Mouse (Mus musculus): Measurements from ENCODE around the gene Slc29a4.

Gene Slc29a4

GRCm38 (mm10) chr5:142692248-142692647, at the start of gene Slc29a4:
TSS of gene Slc29a4 (plus strand) at chr5:142692512.
- DNase-seq (ENCODE audit: low read depth, low spot score), result no peak

GRCm38 (mm10) chr5:142648162-142648561, 44.1 kb upstream of the Slc29a4 start:
- no peak for DNase-seq (ENCODE audit: low read depth, low spot score)

- no peak for DNase-seq (ENCODE audit: low read depth, low spot score)
These were observed 42.8 kb upstream of the Slc29a4 start for GRCm38 (mm10) chr5:142649460-142650050.

GRCm38 (mm10) chr5:142650390-142650789, 41.9 kb upstream of the Slc29a4 start:
- DNase-seq (ENCODE audit: low read depth, low spot score), result no peak

- DNase-seq (ENCODE audit: low read depth, low spot score), result no peak
These were observed 41.4 kb upstream of the Slc29a4 start for GRCm38 (mm10) chr5:142650794-142651497.

- no peak for DNase-seq (ENCODE audit: low read depth, low spot score)
These were observed 40.0 kb upstream of the Slc29a4 start for GRCm38 (mm10) chr5:142652266-142652665.

GRCm38 (mm10) chr5:142660656-142661434, 31.5 kb upstream of the Slc29a4 start:
- DNase-seq (ENCODE audit: low read depth, low spot score), result no peak

- DNase-seq (ENCODE audit: low read depth, low spot score), result peak; percentile 89
These were observed 24.4 kb upstream of the Slc29a4 start for GRCm38 (mm10) chr5:142667921-142668320.

GRCm38 (mm10) chr5:142668556-142669263, 23.6 kb upstream of the Slc29a4 start:
- peak; percentile 60 for DNase-seq (ENCODE audit: low read depth, low spot score)

- peak; percentile 54 for DNase-seq (ENCODE audit: low read depth, low spot score)
These were observed 22.6 kb upstream of the Slc29a4 start for GRCm38 (mm10) chr5:142669726-142670125.

- peak; percentile 30 for DNase-seq (ENCODE audit: low read depth, low spot score)
These were observed 19.2 kb upstream of the Slc29a4 start for GRCm38 (mm10) chr5:142673082-142673481.

GRCm38 (mm10) chr5:142678141-142678571, 14.2 kb upstream of the Slc29a4 start:
- DNase-seq (ENCODE audit: low read depth, low spot score), result no peak

GRCm38 (mm10) chr5:142679065-142679464, 13.2 kb upstream of the Slc29a4 start:
- DNase-seq (ENCODE audit: low read depth, low spot score), result no peak

- DNase-seq (ENCODE audit: low read depth, low spot score), result no peak
These were observed 10.4 kb upstream of the Slc29a4 start for GRCm38 (mm10) chr5:142681911-142682310.

- DNase-seq (ENCODE audit: low read depth, low spot score), result no peak
These were observed 9.8 kb upstream of the Slc29a4 start for GRCm38 (mm10) chr5:142682529-142682928.

- no peak for DNase-seq (ENCODE audit: low read depth, low spot score)
These were observed 3.4 kb upstream of the Slc29a4 start for GRCm38 (mm10) chr5:142688866-142689265.

GRCm38 (mm10) chr5:142690343-142690742, 2.0 kb upstream of the Slc29a4 start:
- DNase-seq (ENCODE audit: low read depth, low spot score), result no peak

- no peak for DNase-seq (ENCODE audit: low read depth, low spot score)
These were observed 842 bp downstream of the Slc29a4 start for GRCm38 (mm10) chr5:142692971-142693737.

- no peak for DNase-seq (ENCODE audit: low read depth, low spot score)
These were observed 1.6 kb downstream of the Slc29a4 start for GRCm38 (mm10) chr5:142693738-142694430.

GRCm38 (mm10) chr5:142694627-142695340, 2.5 kb downstream of the Slc29a4 start:
- DNase-seq (ENCODE audit: low read depth, low spot score), result peak; percentile 68

All from ES-CJ7 (cell line).